Mouse (Mus musculus) layer of hippocampus, postnatal 10 days (tissue): ENCODE measurements around the gene U2af1l4. TPM values are rescaled to one million over a fixed set of nuclear protein-coding genes. Genes with fewer than 3 reads are reported as not detected.

Experiments
- DNase-seq, 2 experiments: peaks; one replicate each; pipeline ENCODE4 v3.0.0; 2021; ENCODE audit warnings: low spot score in 2 of 2
- long read RNA-seq: library from polyadenylated mRNA; stranded (forward); transcript quantifications from one replicate; pipeline ENCODE4 v2.0.0, GENCODE M21; 2023
- total RNA-seq, 2 experiments: library from RNA; stranded (reverse); gene quantifications; 2 replicates each; pipeline ENCODE4 v1.2.3; 2021

U2af1l4 gene
- 10 to 100 TPM; 49.4 to 52.5 TPM for total RNA-seq
- long read RNA-seq, transcript U2af1l4-221 (8 exons, 860 nt): minor isoform, 12 of 70 reads
- long read RNA-seq, transcript U2af1l4-201 (8 exons, 884 nt): major isoform, 34 of 70 reads
- long read RNA-seq, transcript U2af1l4-214 (7 exons, 874 nt): minor isoform, 6 of 70 reads
- long read RNA-seq, partial matches to known transcripts: 2 of 70 reads
- long read RNA-seq, other reads (novel, unspliced or antisense): 11 of 70 reads

- peak; percentile 93 to 96 for DNase-seq
Observed at GRCm38 (mm10) chr7:30563117-30563905, at the start of gene U2af1l4, which contains the start of the genes Gm49396 and Psenen. U2af1l4 (plus strand) TSS chr7:30563301. Gm49396 (plus strand) TSS chr7:30563344. Psenen (minus strand) TSS chr7:30563627.

GRCm38 (mm10) chr7:30515003-30515760 is 47.9 kb upstream of the U2af1l4 start:
- DNase-seq: no peak

- DNase-seq: no peak
Observed at GRCm38 (mm10) chr7:30518325-30518724, 44.8 kb upstream of the U2af1l4 start.

GRCm38 (mm10) chr7:30520396-30520795 is 42.7 kb upstream of the U2af1l4 start:
- DNase-seq: no peak

GRCm38 (mm10) chr7:30520856-30521255 is 42.2 kb upstream of the U2af1l4 start:
- DNase-seq: no peak

GRCm38 (mm10) chr7:30522871-30523270 is 40.2 kb upstream of the U2af1l4 start:
- DNase-seq: no peak

GRCm38 (mm10) chr7:30524487-30524886 is 38.6 kb upstream of the U2af1l4 start:
- DNase-seq: no peak

- DNase-seq: no peak
Observed at GRCm38 (mm10) chr7:30525954-30526353, 37.1 kb upstream of the U2af1l4 start.

GRCm38 (mm10) chr7:30526399-30526798 is 36.7 kb upstream of the U2af1l4 start:
- no peak for DNase-seq

- DNase-seq: no peak
Observed at GRCm38 (mm10) chr7:30526981-30527380, 36.1 kb upstream of the U2af1l4 start.

- DNase-seq: no peak
Observed at GRCm38 (mm10) chr7:30531291-30531815, 31.7 kb upstream of the U2af1l4 start.

GRCm38 (mm10) chr7:30532931-30533330 is 30.2 kb upstream of the U2af1l4 start:
- no peak for DNase-seq

- DNase-seq: peak; percentile 44 to 59
Observed at GRCm38 (mm10) chr7:30533941-30534632, 29.0 kb upstream of the U2af1l4 start.

- peak; percentile 96 to 98 for DNase-seq
Observed at GRCm38 (mm10) chr7:30534633-30535577, 28.2 kb upstream of the U2af1l4 start, which contains the start of gene Arhgap33. Arhgap33 (minus strand) TSS chr7:30535060.

- no peak for DNase-seq
Observed at GRCm38 (mm10) chr7:30540572-30540971, 22.5 kb upstream of the U2af1l4 start.

GRCm38 (mm10) chr7:30544327-30544726 is 18.8 kb upstream of the U2af1l4 start:
- DNase-seq: no peak

- no peak for DNase-seq
Observed at GRCm38 (mm10) chr7:30549880-30550279, 13.2 kb upstream of the U2af1l4 start.

GRCm38 (mm10) chr7:30550603-30551002 is 12.5 kb upstream of the U2af1l4 start:
- DNase-seq: no peak

GRCm38 (mm10) chr7:30551445-30552101 is 11.5 kb upstream of the U2af1l4 start:
- no peak for DNase-seq
